Mouse (Mus musculus): Measurements from ENCODE around the gene Tmem176b. TPM values are rescaled to one million over a fixed set of nuclear protein-coding genes. Genes with fewer than 3 reads are reported as not detected.

The Tmem176b gene
- polyA plus RNA-seq, 1 experiment: 8.0 TPM

DNA sequence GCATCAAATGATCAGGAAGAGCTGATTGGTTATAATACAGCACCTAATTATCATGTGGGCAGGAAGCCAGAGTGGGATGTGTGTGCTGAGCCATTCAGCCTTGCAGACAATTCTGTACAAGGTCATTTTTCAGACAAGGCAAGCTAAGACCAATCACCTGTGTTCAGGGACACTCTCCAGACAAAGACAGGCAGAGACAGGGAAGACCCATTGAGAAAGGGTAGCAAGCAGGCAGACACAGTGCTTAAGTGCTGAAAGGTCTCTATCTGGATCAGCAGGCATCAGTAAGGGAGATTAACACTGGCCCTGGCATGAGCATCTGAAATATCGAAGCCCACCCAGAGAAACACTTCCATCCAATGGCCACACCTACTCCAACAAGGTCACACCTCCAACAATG, 56.9 kb downstream of the Tmem176b start:
- TF ChIP-seq MAX (IDR thresholded peaks at IDR 0.05) (no peak), FOSL1 (IDR thresholded peaks at IDR 0.05; ENCODE audit: insufficient read depth, low read length, poor library complexity, severe bottlenecking) (no peak), CEBPB (IDR thresholded peaks at IDR 0.05; ENCODE audit: low read depth) (no peak), USF1 (IDR thresholded peaks at IDR 0.05; ENCODE audit: low read depth) (no peak), MYOG (IDR thresholded peaks at IDR 0.05; ENCODE audit: control insufficient read depth, extremely low read depth, insufficient read length) (no peak), MYOD1 (IDR thresholded peaks at IDR 0.05; ENCODE audit: control insufficient read depth, insufficient read length, low read depth) (no peak), CTCF (IDR thresholded peaks at IDR 0.05; ENCODE audit: control insufficient read depth, insufficient read depth, insufficient read length) (no peak)
- H3ac ChIP-seq (ENCODE audit: control insufficient read depth, insufficient read length, low read depth): no peak overlapping the region
- no peaks in the 10 kb centered on the region for H3K27me3 ChIP-seq (ENCODE audit: control insufficient read depth, insufficient read depth, insufficient read length)
- no peaks in the 10 kb centered on the region for H3K79me2 ChIP-seq (ENCODE audit: control insufficient read depth, insufficient read depth)
- H3K36me3 ChIP-seq (ENCODE audit: control insufficient read depth, insufficient read depth): no peaks in the 10 kb centered on the region
- no peaks in the 10 kb centered on the region for H3K79me3 ChIP-seq (ENCODE audit: low read depth)
- H3K4me3 ChIP-seq (ENCODE audit: insufficient read depth, poor library complexity, severe bottlenecking): no peak overlapping the region

Other genes with a start within 250 kb of the Tmem176b start
- 9.1 TPM for gene Repin1, start 247.6 kb downstream of the Tmem176b start, polyA plus RNA-seq (2012; fragmentation: generic; extraction: Trizol)
- gene Gm44965, start 247.6 kb downstream of the Tmem176b start, polyA plus RNA-seq (2012; fragmentation: generic; extraction: Trizol): 0.69 TPM
- gene Zfp775, start 239.4 kb downstream of the Tmem176b start, polyA plus RNA-seq (2012; fragmentation: generic; extraction: Trizol): 1.8 TPM
- gene AI854703, start 214.7 kb downstream of the Tmem176b start, polyA plus RNA-seq (2012; fragmentation: generic; extraction: Trizol): 0.01 TPM
- not detected for gene Gimap8, start 194.3 kb downstream of the Tmem176b start, polyA plus RNA-seq (2012; fragmentation: generic; extraction: Trizol)
- 0.92 TPM for gene Gimap9, start 165.4 kb downstream of the Tmem176b start, polyA plus RNA-seq (2012; fragmentation: generic; extraction: Trizol)
- 0.04 TPM for gene Gimap4, start 156.9 kb downstream of the Tmem176b start, polyA plus RNA-seq (2012; fragmentation: generic; extraction: Trizol)
- not detected for gene Gimap6, start 133.3 kb downstream of the Tmem176b start, polyA plus RNA-seq (2012; fragmentation: generic; extraction: Trizol)
- not detected for gene Gm28053, start 122.9 kb downstream of the Tmem176b start, polyA plus RNA-seq (2012; fragmentation: generic; extraction: Trizol)
- gene Gimap7, start 122.9 kb downstream of the Tmem176b start, polyA plus RNA-seq (2012; fragmentation: generic; extraction: Trizol): not detected
- not detected for gene Gimap1, start 102.4 kb downstream of the Tmem176b start, polyA plus RNA-seq (2012; fragmentation: generic; extraction: Trizol)
- not detected for gene Gimap5, start 95.3 kb downstream of the Tmem176b start, polyA plus RNA-seq (2012; fragmentation: generic; extraction: Trizol)
- not detected for gene Gimap3, start 70.6 kb downstream of the Tmem176b start, polyA plus RNA-seq (2012; fragmentation: generic; extraction: Trizol)
- gene Tmem176a, start 577 bp downstream of the Tmem176b start, polyA plus RNA-seq (2012; fragmentation: generic; extraction: Trizol): 2.1 TPM
- gene Aoc1, start 31.4 kb upstream of the Tmem176b start, polyA plus RNA-seq (2012; fragmentation: generic; extraction: Trizol): not detected
- not detected for gene 1600015I10Rik, start 88.4 kb upstream of the Tmem176b start, polyA plus RNA-seq (2012; fragmentation: generic; extraction: Trizol)
- gene Doxl2, start 133.5 kb upstream of the Tmem176b start, polyA plus RNA-seq (2012; fragmentation: generic; extraction: Trizol): not detected
- not detected for gene Svs1, start 145.4 kb upstream of the Tmem176b start, polyA plus RNA-seq (2012; fragmentation: generic; extraction: Trizol)
- 0.88 TPM for gene Gpnmb, start 195.1 kb upstream of the Tmem176b start, polyA plus RNA-seq (2012; fragmentation: generic; extraction: Trizol)
- 19.3 TPM for gene Malsu1, start 232.3 kb upstream of the Tmem176b start, polyA plus RNA-seq (2012; fragmentation: generic; extraction: Trizol)